Mouse (Mus musculus): ENCODE results near the gene Apol7e. TPM values are rescaled to one million over a fixed set of nuclear protein-coding genes. Genes with fewer than 3 reads are reported as not detected.
"Not testable (repeated sequence)": the region's sequence is repeated elsewhere in the genome, so short reads cannot be mapped to it uniquely, and the experiment has no call there.

Apol7e gene
- total RNA-seq (2015) (1.4 and 3.2 TPM in 2 replicates), total RNA-seq (2017) (0.66 and 1.6 TPM in 2 replicates)

GRCm38 (mm10) chr15:77698656-77699055, at the start of gene Apol7e:
Gene Apol7e, plus strand, starts transcription at chr15:77698857.
- ATAC-seq (ENCODE audit: poor library complexity, severe bottlenecking), result not testable (repeated sequence)

GRCm38 (mm10) chr15:77651143-77651542, 47.5 kb upstream of the Apol7e start:
- ATAC-seq (ENCODE audit: poor library complexity, severe bottlenecking), result not testable (repeated sequence)

GRCm38 (mm10) chr15:77659773-77660172, 38.9 kb upstream of the Apol7e start:
- ATAC-seq (ENCODE audit: poor library complexity, severe bottlenecking), result not testable (repeated sequence)

- ATAC-seq (ENCODE audit: poor library complexity, severe bottlenecking), result not testable (repeated sequence)
These were observed 36.8 kb upstream of the Apol7e start for GRCm38 (mm10) chr15:77661841-77662240.

- not testable (repeated sequence) for ATAC-seq (ENCODE audit: poor library complexity, severe bottlenecking)
These were observed 24.6 kb upstream of the Apol7e start for GRCm38 (mm10) chr15:77674081-77674480.

GRCm38 (mm10) chr15:77683944-77684343, 14.7 kb upstream of the Apol7e start:
- ATAC-seq (ENCODE audit: poor library complexity, severe bottlenecking), result not testable (repeated sequence)

- not testable (repeated sequence) for ATAC-seq (ENCODE audit: poor library complexity, severe bottlenecking)
These were observed 6.9 kb upstream of the Apol7e start for GRCm38 (mm10) chr15:77691532-77692311.

- ATAC-seq (ENCODE audit: poor library complexity, severe bottlenecking), result not testable (repeated sequence)
These were observed 3.9 kb upstream of the Apol7e start for GRCm38 (mm10) chr15:77694687-77695295.

GRCm38 (mm10) chr15:77705306-77705705, 6.6 kb downstream of the Apol7e start:
- ATAC-seq (ENCODE audit: poor library complexity, severe bottlenecking), result not testable (repeated sequence)

- not testable (repeated sequence) for ATAC-seq (ENCODE audit: poor library complexity, severe bottlenecking)
These were observed 10.3 kb downstream of the Apol7e start for GRCm38 (mm10) chr15:77708936-77709335.

- ATAC-seq (ENCODE audit: poor library complexity, severe bottlenecking), result not testable (repeated sequence)
These were observed 19.6 kb downstream of the Apol7e start for GRCm38 (mm10) chr15:77718240-77718639.

GRCm38 (mm10) chr15:77721509-77721908, 22.9 kb downstream of the Apol7e start:
- not testable (repeated sequence) for ATAC-seq (ENCODE audit: poor library complexity, severe bottlenecking)

- 0 out of 2 replicates have a peak, but pooled peaks have one; percentile 40 for ATAC-seq (ENCODE audit: poor library complexity, severe bottlenecking)
These were observed 25.7 kb downstream of the Apol7e start for GRCm38 (mm10) chr15:77724208-77724911.

- ATAC-seq (ENCODE audit: poor library complexity, severe bottlenecking), result not testable (repeated sequence)
These were observed 26.9 kb downstream of the Apol7e start for GRCm38 (mm10) chr15:77725393-77726020.

GRCm38 (mm10) chr15:77727139-77727538, 28.5 kb downstream of the Apol7e start:
- peak; percentile 70 for ATAC-seq (ENCODE audit: poor library complexity, severe bottlenecking)

- not testable (repeated sequence) for ATAC-seq (ENCODE audit: poor library complexity, severe bottlenecking)
These were observed 29.1 kb downstream of the Apol7e start for GRCm38 (mm10) chr15:77727745-77728144.

- ATAC-seq (ENCODE audit: poor library complexity, severe bottlenecking), result not testable (repeated sequence)
These were observed 30.1 kb downstream of the Apol7e start, which contains the start of gene Apol9b for GRCm38 (mm10) chr15:77728739-77729138. Gene Apol9b, plus strand, starts transcription at chr15:77729039.

GRCm38 (mm10) chr15:77731605-77732004, 32.9 kb downstream of the Apol7e start:
- no peak for ATAC-seq (ENCODE audit: poor library complexity, severe bottlenecking)

GRCm38 (mm10) chr15:77732851-77733250, 34.2 kb downstream of the Apol7e start:
- not testable (repeated sequence) for ATAC-seq (ENCODE audit: poor library complexity, severe bottlenecking)

GRCm38 (mm10) chr15:77733380-77733779, 34.7 kb downstream of the Apol7e start:
- ATAC-seq (ENCODE audit: poor library complexity, severe bottlenecking), result peak; percentile 87

- not testable (repeated sequence) for ATAC-seq (ENCODE audit: poor library complexity, severe bottlenecking)
These were observed 35.2 kb downstream of the Apol7e start for GRCm38 (mm10) chr15:77733903-77734302.

Measured in megakaryocyte, adult 5-6 weeks (primary cell).